Mouse (Mus musculus): ENCODE results near the gene 2610528J11Rik. TPM values are rescaled to one million over a fixed set of nuclear protein-coding genes. Genes with fewer than 3 reads are reported as not detected.

Gene 2610528J11Rik
- polyA plus RNA-seq, 1 experiment from 2014 or later, result not detected

DNA sequence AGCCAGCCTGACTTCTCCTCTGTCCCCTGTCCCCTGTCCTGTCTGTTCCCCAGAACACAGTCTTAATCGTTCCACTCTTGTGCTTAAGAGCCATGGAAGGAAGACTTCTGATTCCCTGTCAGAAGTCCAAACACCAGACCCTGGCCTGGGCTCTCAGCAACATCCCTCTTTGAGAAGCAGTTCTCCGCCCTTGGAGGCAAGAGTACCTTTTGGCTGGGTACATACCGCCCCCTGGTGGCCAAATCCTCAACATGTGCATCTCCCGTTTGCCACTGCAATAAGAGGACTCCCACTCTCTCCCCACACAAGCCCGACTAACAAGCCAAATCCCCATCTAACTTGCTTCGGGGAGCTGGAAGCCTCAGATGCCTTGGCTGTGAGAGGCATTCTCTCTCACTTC lies 49.3 kb downstream of the 2610528J11Rik start:
- no peak overlapping the region for H3K27ac ChIP-seq
- H3K4me1 ChIP-seq, result no peaks in the 10 kb centered on the region
- WGBS, result 9% methylated on average over 6 of the region's 6 CpGs
- peak; percentile 55; the same call in 1 of the 2 replicates for ATAC-seq (ENCODE audit: low FRiP score, low read depth)
- no peaks in the 10 kb centered on the region for H3K9me3 ChIP-seq
- peaks cover 3% of the 10 kb centered on the region; the same call in 1 of the 2 replicates for H3K27me3 ChIP-seq (replicated peaks)
- H3K36me3 ChIP-seq, result no peaks in the 10 kb centered on the region
- no peak overlapping the region for H3K4me2 ChIP-seq (replicated peaks)
- H3K4me3 ChIP-seq, result no peak overlapping the region
- H3K9ac ChIP-seq, result no peak overlapping the region

- H3K9ac ChIP-seq, result no peak overlapping the region
- H3K27ac ChIP-seq, result no peak overlapping the region
- 0 out of 2 replicates have a peak, but pooled peaks cover 3% of the 10 kb centered on the region for H3K27me3 ChIP-seq (replicated peaks)
- no peak overlapping the region for H3K4me2 ChIP-seq (replicated peaks)
- H3K4me1 ChIP-seq, result no peaks in the 10 kb centered on the region
- H3K36me3 ChIP-seq, result no peaks in the 10 kb centered on the region
- H3K4me3 ChIP-seq, result no peak overlapping the region
- no peaks in the 10 kb centered on the region for H3K9me3 ChIP-seq
- no peak for ATAC-seq (ENCODE audit: low FRiP score, low read depth)
- 62% methylated on average over 13 of the region's 13 CpGs for WGBS
Observed at GRCm38 (mm10) chr4:118579313-118579712, 52.5 kb downstream of the 2610528J11Rik start.

Other genes starting within 250 kb of the 2610528J11Rik start
- gene Ptprf, start 235.6 kb upstream of the 2610528J11Rik start, polyA plus RNA-seq (2016; fragmentation: Nextera tagmentation; extraction: Ambion mirVana), result 109 and 122 TPM in 2 replicates
- gene Szt2, start 117.7 kb upstream of the 2610528J11Rik start, polyA plus RNA-seq (2016; fragmentation: Nextera tagmentation; extraction: Ambion mirVana), result 10.8 and 11.8 TPM in 2 replicates
- 127 and 137 TPM in 2 replicates for gene Med8, start 117.7 kb upstream of the 2610528J11Rik start, polyA plus RNA-seq (2016; fragmentation: Nextera tagmentation; extraction: Ambion mirVana)
- 38.2 and 40.6 TPM in 2 replicates for gene Elovl1, start 98.9 kb upstream of the 2610528J11Rik start, polyA plus RNA-seq (2016; fragmentation: Nextera tagmentation; extraction: Ambion mirVana)
- 165 and 181 TPM in 2 replicates for gene Cdc20, start 89.6 kb upstream of the 2610528J11Rik start, polyA plus RNA-seq (2016; fragmentation: Nextera tagmentation; extraction: Ambion mirVana)
- gene Mpl, start 69.5 kb upstream of the 2610528J11Rik start, polyA plus RNA-seq (2016; fragmentation: Nextera tagmentation; extraction: Ambion mirVana), result 0.46 and 0.68 TPM in 2 replicates
- gene Tie1, start 36.9 kb upstream of the 2610528J11Rik start, polyA plus RNA-seq (2016; fragmentation: Nextera tagmentation; extraction: Ambion mirVana), result 23.2 and 23.5 TPM in 2 replicates
- gene Tmem125, start 17.0 kb downstream of the 2610528J11Rik start, polyA plus RNA-seq (2016; fragmentation: Nextera tagmentation; extraction: Ambion mirVana), result 0.23 TPM in 1 of 2 replicates, not detected in the other
- 1.2 and 1.3 TPM in 2 replicates for gene Cfap57, start 93.8 kb downstream of the 2610528J11Rik start, polyA plus RNA-seq (2016; fragmentation: Nextera tagmentation; extraction: Ambion mirVana)
- 151 and 158 TPM in 2 replicates for gene Ebna1bp2, start 93.8 kb downstream of the 2610528J11Rik start, polyA plus RNA-seq (2016; fragmentation: Nextera tagmentation; extraction: Ambion mirVana)
- not detected in 2 replicates for gene Olfr62, start 132.0 kb downstream of the 2610528J11Rik start, polyA plus RNA-seq (2016; fragmentation: Nextera tagmentation; extraction: Ambion mirVana)
- not detected in 2 replicates for gene Olfr1342, start 165.8 kb downstream of the 2610528J11Rik start, polyA plus RNA-seq (2016; fragmentation: Nextera tagmentation; extraction: Ambion mirVana)
- gene Olfr1341, start 176.5 kb downstream of the 2610528J11Rik start, polyA plus RNA-seq (2016; fragmentation: Nextera tagmentation; extraction: Ambion mirVana), result not detected in 2 replicates
- not detected in 2 replicates for gene Olfr1340, start 193.1 kb downstream of the 2610528J11Rik start, polyA plus RNA-seq (2016; fragmentation: Nextera tagmentation; extraction: Ambion mirVana)
- not detected in 2 replicates for gene Olfr1339, start 205.2 kb downstream of the 2610528J11Rik start, polyA plus RNA-seq (2016; fragmentation: Nextera tagmentation; extraction: Ambion mirVana)
- gene Olfr1338, start 231.7 kb downstream of the 2610528J11Rik start, polyA plus RNA-seq (2016; fragmentation: Nextera tagmentation; extraction: Ambion mirVana), result not detected in 2 replicates